Mouse (Mus musculus): ENCODE measurements at regions not wholly inside any gene's neighbourhood (a gene's known extent, or its start where the extent isn't known, plus 50 kb on each side); places are given as distances from the start of the nearest gene placed in this dataset.
"Not testable (repeated sequence)": the region's sequence is repeated elsewhere in the genome, so short reads cannot be mapped to it uniquely, and the experiment has no call there.

GRCm38 (mm10) chr12:98144464-98144863, 114.8 kb downstream of the Galc start:
- no peak for DNase-seq (ENCODE audit: low spot score in 2 of 2)

GRCm38 (mm10) chr12:98143170-98143569, 116.1 kb downstream of the Galc start:
- no peak for DNase-seq (ENCODE audit: low spot score in 2 of 2)

- DNase-seq (ENCODE audit: low spot score in 2 of 2): not testable (repeated sequence)
These were observed 119.4 kb downstream of the Galc start for GRCm38 (mm10) chr12:98139906-98140305.

- DNase-seq (ENCODE audit: low spot score in 2 of 2): no peak
These were observed 128.0 kb downstream of the Galc start for GRCm38 (mm10) chr12:98131276-98131675.

DNA sequence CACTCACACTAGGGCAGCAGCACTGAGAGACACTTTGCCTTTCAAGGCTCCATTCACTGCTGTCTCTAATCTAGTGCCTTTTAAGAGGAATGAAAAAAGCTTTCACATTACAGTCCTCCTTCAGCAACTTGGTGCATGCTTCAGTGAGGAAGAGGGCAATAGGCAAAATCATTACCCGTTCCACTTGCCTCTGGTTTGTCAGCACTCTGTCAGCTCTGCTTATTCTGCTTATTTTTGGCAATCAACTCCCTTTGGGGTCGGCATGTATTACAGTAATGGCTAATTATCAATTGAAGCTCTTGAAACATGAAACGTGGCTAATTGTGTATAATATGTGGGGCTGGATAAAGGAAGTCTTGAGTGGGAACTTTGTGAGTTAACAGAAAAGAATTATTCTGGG, 135.7 kb downstream of the Galc start:
- no peak for DNase-seq (ENCODE audit: low spot score in 2 of 2)

- no peak for DNase-seq (ENCODE audit: low spot score in 2 of 2)
These were observed 151.2 kb downstream of the Galc start for GRCm38 (mm10) chr12:98108039-98108438.

GRCm38 (mm10) chr12:98106789-98107684, 152.2 kb downstream of the Galc start:
- no peak for DNase-seq (ENCODE audit: low spot score in 2 of 2)

- no peak for DNase-seq (ENCODE audit: low spot score in 2 of 2)
These were observed 153.0 kb downstream of the Galc start for GRCm38 (mm10) chr12:98106151-98106788.

- DNase-seq (ENCODE audit: low spot score in 2 of 2): no peak
These were observed 153.5 kb downstream of the Galc start for GRCm38 (mm10) chr12:98105749-98106148.

DNA sequence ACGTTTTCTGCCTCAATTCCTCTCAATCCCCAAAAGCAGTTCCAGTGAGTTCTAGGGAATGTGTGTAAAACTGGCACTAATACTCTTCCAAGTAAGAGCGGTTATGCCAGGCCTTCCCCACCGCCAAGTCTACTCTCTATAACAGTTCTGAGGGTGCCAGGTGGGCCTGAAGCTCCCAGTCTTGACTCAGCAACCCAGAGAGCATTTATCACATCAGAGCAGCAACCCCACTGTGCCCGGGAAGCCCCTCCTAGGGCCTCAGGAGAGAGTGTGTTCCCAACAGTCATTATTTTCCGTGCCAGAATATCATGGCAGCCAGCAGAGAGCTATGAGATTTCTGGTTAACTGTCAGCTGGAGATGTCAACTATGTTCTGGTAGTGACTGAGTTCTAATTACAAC, 169.1 kb downstream of the Galc start:
- DNase-seq (ENCODE audit: low spot score in 2 of 2): no peak

DNA sequence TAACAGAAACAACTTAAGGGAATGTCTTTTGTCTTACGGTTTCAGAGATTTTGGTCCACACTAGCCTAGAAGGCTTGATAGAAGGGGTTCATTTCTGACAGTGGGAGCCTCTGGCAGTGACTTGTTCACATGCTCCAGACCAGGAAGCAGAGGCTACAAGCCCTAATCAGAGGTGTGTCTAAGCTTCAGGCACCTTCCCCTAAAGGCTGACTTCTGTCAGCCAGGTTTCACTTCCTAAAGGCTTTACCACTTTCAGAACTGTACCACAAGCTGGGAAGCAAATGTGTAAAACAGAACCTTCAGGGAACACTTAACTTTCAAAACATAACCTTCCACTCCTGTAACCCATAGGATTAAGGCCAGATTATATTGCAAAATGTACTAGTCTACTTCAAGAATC, 180.9 kb downstream of the Galc start:
- DNase-seq (ENCODE audit: low spot score in 2 of 2): no peak

DNA sequence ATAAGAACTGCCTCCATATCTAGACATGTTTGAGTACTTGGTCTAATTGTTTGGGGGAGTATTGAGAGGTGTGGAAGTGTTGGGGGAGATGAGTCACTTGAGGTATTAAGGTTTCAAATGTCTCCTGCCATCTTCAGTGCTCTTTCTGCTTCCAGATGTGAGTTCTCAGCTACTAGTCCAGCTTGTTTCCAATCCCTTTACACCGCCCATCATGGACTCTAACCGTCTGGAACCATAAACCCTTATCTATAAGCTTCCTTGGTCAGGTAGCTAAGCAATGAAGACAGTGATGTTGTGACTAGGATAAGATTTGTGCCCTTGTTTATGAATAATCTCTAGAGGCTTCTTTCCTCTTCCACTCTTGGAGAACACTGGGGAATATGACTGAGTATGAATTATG, 183.7 kb downstream of the Galc start:
- DNase-seq (ENCODE audit: low spot score in 2 of 2): no peak

GRCm38 (mm10) chr12:98069110-98069509, 190.1 kb downstream of the Galc start:
- DNase-seq (ENCODE audit: low spot score in 2 of 2): no peak

GRCm38 (mm10) chr12:98059419-98060180, 199.7 kb downstream of the Galc start:
- no peak for DNase-seq (ENCODE audit: low spot score in 2 of 2)

GRCm38 (mm10) chr12:98058977-98059376, 200.3 kb downstream of the Galc start:
- no peak for DNase-seq (ENCODE audit: low spot score in 2 of 2)

DNA sequence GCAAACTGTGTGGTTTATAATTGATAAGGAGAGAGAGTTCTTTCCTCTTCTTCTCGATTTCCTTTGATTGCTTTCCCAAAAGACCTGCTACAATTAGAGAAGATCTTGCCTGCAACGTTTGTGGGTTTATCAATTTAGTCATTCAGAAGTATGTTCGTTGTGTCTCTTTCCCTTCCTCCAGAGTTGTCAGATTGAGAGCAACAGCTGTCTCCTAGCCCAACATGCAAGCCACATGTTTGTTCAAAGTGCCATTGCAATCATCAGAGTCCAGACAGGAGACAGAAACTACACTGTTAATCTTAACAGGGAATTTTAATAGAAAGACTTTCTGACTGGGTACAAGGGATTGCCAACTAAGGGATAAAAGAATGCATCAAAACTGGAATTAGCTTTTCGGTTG, 208.3 kb downstream of the Galc start:
- no peak for DNase-seq (ENCODE audit: low spot score in 2 of 2)

DNA sequence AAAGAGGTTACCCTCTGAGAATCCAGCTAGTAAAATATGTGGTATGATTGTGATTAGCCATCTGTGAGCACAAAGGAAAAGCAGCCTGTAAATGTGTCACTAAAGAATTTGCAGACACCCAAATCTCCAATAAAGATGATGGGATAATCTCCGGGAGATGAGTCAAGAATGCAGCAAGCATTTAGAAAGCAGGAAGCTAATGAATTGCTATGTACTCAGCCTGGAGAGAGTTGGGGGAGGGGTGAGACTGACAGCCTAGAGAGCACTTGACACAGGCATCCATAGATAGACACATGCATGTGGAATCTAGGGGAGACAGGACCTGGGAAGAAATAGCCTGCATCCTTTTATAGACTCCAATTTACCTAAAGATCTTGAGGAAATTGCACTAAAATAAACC, 208.8 kb downstream of the Galc start:
- DNase-seq (ENCODE audit: low spot score in 2 of 2): no peak

GRCm38 (mm10) chr12:98050057-98050456, 209.2 kb downstream of the Galc start:
- no peak for DNase-seq (ENCODE audit: low spot score in 2 of 2)

DNA sequence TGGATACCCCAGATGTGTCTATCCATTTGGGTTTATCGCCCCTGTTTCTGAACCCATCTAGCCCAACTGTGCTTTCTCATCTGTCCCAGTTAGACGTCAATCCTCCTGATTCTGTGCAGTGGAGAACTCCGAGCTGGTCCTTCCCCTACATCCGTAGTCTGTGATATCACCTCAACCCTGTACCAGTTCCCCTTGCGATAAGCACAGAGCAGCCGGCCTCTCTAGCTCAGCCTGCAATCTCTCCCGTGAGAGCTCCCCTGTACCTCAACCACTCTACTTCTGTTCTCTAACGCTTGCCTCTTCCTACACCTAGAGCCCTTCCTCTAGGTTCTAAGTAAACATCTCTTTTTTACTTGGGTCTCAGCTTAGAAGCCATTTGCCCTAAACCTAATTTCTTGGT, 211.5 kb downstream of the Galc start:
- no peak for DNase-seq (ENCODE audit: low spot score in 2 of 2)

- no peak for DNase-seq (ENCODE audit: low spot score in 2 of 2)
These were observed 212.5 kb downstream of the Galc start for GRCm38 (mm10) chr12:98046459-98047440.

GRCm38 (mm10) chr12:98045784-98046458, 213.3 kb downstream of the Galc start:
- no peak for DNase-seq (ENCODE audit: low spot score in 2 of 2)

All from spleen, postnatal 14 days (tissue).